Mouse (Mus musculus) spleen, adult 10 weeks (tissue): ENCODE data around the gene Rpusd1. TPM values are rescaled to one million over a fixed set of nuclear protein-coding genes. Genes with fewer than 3 reads are reported as not detected.

Source experiments
- polyA plus RNA-seq: library from polyadenylated mRNA; stranded (reverse); fragments of 350-450 nt; fragmentation: Illumina TruSeq; extraction: RNeasy Lipid Tissue Mini Kit (QIAGEN cat#74804); gene quantifications from one replicate; pipeline ENCODE4 v1.2.3, GENCODE M21; 2015; ENCODE audit warnings: low replicate concordance; ENCODE audit not compliant: insufficient read depth

The Rpusd1 gene
- 1.5 TPM for polyA plus RNA-seq

DNA sequence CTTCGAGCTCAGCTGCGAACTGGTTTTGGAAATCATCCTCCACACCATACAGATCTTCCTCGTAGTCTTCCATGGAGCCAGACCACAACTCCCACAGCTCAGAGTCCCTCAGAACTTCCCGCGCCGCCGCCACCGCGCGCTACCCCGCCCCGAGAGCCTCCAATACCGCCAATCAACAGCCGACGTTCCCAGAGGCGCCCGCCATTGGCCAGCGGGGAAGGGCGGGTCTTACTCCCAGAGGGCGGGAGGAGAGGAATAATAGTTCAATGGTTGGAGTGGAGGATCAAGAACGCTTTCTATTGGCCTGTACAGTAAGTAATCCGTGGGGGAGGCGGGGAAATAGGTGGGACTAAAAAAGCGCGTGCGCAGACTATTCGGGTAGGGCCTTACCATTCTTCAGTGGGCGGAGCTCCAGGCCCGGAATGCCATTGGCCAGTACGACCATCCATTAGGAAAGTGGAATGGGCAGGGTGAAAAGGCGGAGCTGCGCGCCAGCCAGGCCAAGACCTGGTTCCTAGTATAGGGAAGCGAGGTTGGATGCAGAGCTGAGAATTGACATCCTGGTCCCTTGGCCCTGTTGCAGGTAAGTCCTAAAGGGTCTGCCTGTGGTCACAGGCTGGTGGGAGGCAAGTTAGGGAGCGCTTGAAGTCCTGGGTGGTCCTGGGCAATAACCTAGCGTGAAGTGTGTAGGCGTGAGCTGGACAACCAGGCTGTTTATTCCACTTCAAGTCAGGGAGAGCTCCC is at the start of gene Rpusd1, which contains the start of gene Chtf18:
Gene Rpusd1 (plus strand): TSS at position 406 of the 744 bp plus-strand sequence.
Gene Chtf18 (minus strand): TSS at position 155 of the 744 bp plus-strand sequence.

DNA sequence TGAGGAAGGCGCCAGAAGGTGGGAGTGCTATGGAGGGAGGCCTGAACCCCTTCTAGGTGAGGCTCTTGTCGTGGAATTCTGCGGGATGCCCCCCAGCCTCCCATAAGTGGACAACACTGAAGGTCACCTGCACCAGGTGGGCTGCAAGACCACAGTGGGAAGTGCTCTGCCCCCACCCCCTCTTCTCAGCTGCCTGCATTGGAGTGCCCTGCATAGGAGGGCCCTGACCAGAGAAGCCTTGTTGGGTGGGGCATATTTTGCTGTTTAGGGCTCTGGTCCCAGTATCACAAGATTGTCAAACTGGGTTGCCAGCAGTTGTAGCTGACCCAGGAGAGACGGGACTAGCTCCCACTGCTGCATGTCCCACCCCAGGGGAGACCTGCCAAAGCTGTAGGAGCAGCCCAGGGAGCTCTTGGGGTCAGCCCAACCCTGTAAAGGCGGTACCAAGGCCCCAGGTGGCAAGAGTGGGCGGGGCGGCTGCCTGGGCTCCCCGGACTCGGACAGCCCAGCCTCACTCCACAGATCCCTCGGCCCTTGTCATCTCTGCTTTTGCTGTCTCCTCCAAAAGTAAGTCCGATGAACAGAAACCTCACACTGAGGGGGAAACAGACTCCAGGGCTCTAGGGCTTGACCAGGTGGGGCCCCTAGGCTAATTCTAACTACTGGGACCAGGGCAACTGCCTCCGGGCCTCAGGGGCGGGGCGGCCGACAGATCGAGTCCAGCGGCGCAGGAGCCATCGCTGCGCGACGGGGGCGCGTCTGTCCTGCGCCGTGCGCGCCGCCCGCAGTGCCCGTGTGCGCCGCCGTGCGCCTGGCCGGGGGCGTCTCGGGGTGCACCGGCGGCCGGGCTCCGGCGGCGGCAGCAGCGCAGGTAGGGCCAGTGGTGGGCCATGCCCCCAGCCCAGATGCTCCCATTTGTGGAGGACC is 10.5 kb upstream of the Rpusd1 start, which contains the start of gene Gng13:
Gene Gng13 (plus strand): TSS at position 461 of the 927 bp plus-strand sequence.

GRCm38 (mm10) chr17:25735745-25736144 is 8.3 kb downstream of the Rpusd1 start, which contains the start of gene Mslnl:
Mslnl (plus strand) TSS chr17:25736042.

DNA sequence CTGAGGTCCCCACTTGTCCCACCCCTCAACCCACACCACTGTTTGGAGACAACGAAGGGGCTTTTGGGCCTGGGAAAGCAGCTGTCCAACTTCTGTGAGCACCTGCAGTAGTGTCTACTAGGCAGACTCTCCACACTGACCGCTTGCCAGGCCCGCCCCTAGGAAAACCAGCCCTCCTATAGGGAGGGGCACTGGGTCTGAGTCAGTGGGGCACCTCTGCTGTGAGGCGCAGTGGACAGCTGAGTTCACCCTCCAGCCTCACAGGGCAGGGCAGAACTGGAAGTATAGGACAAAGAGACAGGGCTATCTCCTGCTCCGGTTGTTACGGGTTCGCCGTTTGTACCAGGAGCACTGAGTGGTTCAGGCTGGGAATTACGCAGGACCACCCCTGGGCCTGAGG is 26.8 kb downstream of the Rpusd1 start, which contains the start of gene Msln:
Gene Msln (minus strand): TSS at position 138 of the 400 bp plus-strand sequence.

DNA sequence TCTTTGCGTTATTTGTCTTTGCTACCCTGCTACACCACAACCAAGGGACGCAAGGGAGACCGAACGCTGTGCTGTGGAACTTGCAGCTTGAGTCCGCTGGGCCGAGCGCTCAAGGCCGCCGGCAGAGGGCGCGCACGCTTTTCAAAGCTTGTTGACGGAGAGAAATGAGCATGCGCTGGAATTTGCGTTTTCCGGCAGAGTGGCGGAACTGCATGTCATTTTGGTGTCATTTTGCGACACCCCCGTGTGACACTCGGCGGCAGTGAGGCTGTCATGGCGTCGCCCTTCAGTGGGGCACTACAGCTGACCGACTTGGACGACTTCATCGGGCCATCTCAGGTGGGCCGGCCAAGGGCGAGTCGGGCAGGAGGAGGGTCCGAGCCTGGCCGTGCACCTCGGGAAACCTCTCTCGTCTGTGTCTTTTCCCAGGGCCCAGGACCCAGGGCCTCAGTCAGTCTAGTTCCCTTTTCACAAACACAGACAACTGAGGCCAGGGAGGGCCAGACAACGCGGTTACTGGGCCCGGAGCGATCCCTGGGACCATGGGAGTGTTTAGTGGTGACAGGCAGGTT is 46.2 kb downstream of the Rpusd1 start, which contains the start of gene Narfl:
Gene Narfl (plus strand): TSS at position 228 of the 572 bp plus-strand sequence.

Other genes with a start within 250 kb of the Rpusd1 start
- not detected for gene Sstr5, start 230.4 kb upstream of the Rpusd1 start, polyA plus RNA-seq
- gene Sox8, start 157.0 kb upstream of the Rpusd1 start, polyA plus RNA-seq: 0.55 TPM
- 7.9 TPM for gene Lmf1, start 148.6 kb upstream of the Rpusd1 start, polyA plus RNA-seq
- gene Gng13, start 10.5 kb upstream of the Rpusd1 start, polyA plus RNA-seq: not detected
- 3.2 TPM for gene Chtf18, start 251 bp upstream of the Rpusd1 start, polyA plus RNA-seq
- not detected for gene Mslnl, start 8.4 kb downstream of the Rpusd1 start, polyA plus RNA-seq
- gene Msln, start 26.7 kb downstream of the Rpusd1 start, polyA plus RNA-seq: 1.9 TPM
- 15.2 TPM for gene Narfl, start 46.1 kb downstream of the Rpusd1 start, polyA plus RNA-seq
- gene Haghl, start 58.0 kb downstream of the Rpusd1 start, polyA plus RNA-seq: 7.3 TPM
- gene Ccdc78, start 58.9 kb downstream of the Rpusd1 start, polyA plus RNA-seq: not detected
- 19.6 TPM for gene Fam173a, start 65.2 kb downstream of the Rpusd1 start, polyA plus RNA-seq
- not detected for gene AC134908.4, start 68.0 kb downstream of the Rpusd1 start, polyA plus RNA-seq
- 2.4 TPM for gene Metrn, start 69.5 kb downstream of the Rpusd1 start, polyA plus RNA-seq
- gene Fbxl16, start 81.4 kb downstream of the Rpusd1 start, polyA plus RNA-seq: 0.46 TPM
- gene Wdr24, start 96.0 kb downstream of the Rpusd1 start, polyA plus RNA-seq: 7.8 TPM
- 21.8 TPM for gene Jmjd8, start 101.2 kb downstream of the Rpusd1 start, polyA plus RNA-seq
- gene Stub1, start 105.7 kb downstream of the Rpusd1 start, polyA plus RNA-seq: 41.4 TPM
- gene Rhbdl1, start 109.6 kb downstream of the Rpusd1 start, polyA plus RNA-seq: not detected
- gene Gm20683, start 114.1 kb downstream of the Rpusd1 start, polyA plus RNA-seq: 0.30 TPM
- 38.1 TPM for gene Rhot2, start 117.2 kb downstream of the Rpusd1 start, polyA plus RNA-seq
- 9.6 TPM for gene Wdr90, start 133.8 kb downstream of the Rpusd1 start, polyA plus RNA-seq
- gene Mcrip2, start 141.1 kb downstream of the Rpusd1 start, polyA plus RNA-seq: 1.4 TPM
- 14.3 TPM for gene Mettl26, start 147.4 kb downstream of the Rpusd1 start, polyA plus RNA-seq
- 0.21 TPM for gene Wfikkn1, start 153.2 kb downstream of the Rpusd1 start, polyA plus RNA-seq
- 10.4 TPM for gene Rab40c, start 192.1 kb downstream of the Rpusd1 start, polyA plus RNA-seq
- 70.8 TPM for gene Pigq, start 217.3 kb downstream of the Rpusd1 start, polyA plus RNA-seq
- 0.28 TPM for gene Nhlrc4, start 217.3 kb downstream of the Rpusd1 start, polyA plus RNA-seq
- gene A930017K11Rik, start 224.9 kb downstream of the Rpusd1 start, polyA plus RNA-seq: not detected